Mouse (Mus musculus) frontal cortex, adult (tissue): ENCODE data around the gene Traf3ip3.
A peak's percentile ranks its signal among the peaks of the same experiment; 100 is the strongest.

ENCODE experiments used
- ATAC-seq: cut with Nextera tagmentation; 2 replicates; pipeline ENCODE4 v1.9.2; 2017; ENCODE audit warnings: mild to moderate bottlenecking, moderate library complexity, mixed read lengths; ENCODE audit not compliant: low TSS enrichment

Gene Traf3ip3

GRCm38 (mm10) chr1:193128055-193128454 is 73.4 kb downstream of the Traf3ip3 start:
- ATAC-seq, result peak; percentile 38; the same call in 1 of the 2 replicates

DNA sequence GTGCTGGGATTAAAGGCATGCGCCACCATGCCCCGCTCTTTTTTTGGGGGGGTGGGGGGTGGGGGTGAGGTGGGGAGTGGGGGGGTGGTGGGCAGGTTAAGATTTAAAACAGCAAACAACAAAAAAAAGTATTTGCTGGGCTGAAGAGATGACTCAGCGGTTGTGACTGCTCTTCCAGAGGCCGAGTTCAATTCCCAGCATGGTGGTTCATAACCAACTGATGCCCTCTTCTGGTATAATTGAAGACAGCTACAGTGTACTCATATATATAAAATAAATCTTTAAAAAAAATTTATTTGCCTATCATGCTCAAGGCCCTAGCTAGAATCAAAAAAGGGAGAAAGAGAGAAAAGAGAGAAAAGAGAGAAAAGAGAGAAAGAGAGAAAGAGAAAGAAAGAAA is 75.7 kb downstream of the Traf3ip3 start:
- ATAC-seq, result no peak
